Mouse (Mus musculus) embryo, embryonic 10 days (tissue): ENCODE results near the gene Kcna2.

ENCODE experiments used
- DNase-seq: peaks from one replicate; pipeline ENCODE4 v3.0.0-alpha.2; 2015; ENCODE audit warnings: low spot score

Gene Kcna2

GRCm38 (mm10) chr3:107100811-107101455 is at the start of gene Kcna2:
Gene Kcna2 (plus strand): TSS chr3:107101146.
- peak; percentile 15 for DNase-seq

DNA sequence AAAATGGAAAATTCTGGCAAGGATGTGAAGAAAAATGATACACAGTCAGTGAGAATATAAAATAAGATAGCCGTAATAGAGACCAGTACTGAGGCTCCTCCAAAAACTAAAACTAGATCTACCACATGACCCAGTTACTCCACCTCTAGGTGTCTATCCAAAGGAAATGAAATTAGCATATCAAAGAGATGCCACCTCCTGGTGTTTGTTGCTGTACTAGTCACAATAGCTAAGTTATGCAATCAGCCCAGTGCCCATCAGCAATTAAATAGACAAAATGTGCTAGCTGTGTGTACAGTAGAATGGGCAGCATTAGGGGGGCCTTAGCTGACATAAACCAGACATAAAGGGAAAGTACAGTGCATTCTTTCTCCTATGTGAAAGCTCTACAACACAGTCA is 39.5 kb upstream of the Kcna2 start:
- no peak for DNase-seq

- DNase-seq: no peak
Measured at GRCm38 (mm10) chr3:107062771-107063170, 38.2 kb upstream of the Kcna2 start.

DNA sequence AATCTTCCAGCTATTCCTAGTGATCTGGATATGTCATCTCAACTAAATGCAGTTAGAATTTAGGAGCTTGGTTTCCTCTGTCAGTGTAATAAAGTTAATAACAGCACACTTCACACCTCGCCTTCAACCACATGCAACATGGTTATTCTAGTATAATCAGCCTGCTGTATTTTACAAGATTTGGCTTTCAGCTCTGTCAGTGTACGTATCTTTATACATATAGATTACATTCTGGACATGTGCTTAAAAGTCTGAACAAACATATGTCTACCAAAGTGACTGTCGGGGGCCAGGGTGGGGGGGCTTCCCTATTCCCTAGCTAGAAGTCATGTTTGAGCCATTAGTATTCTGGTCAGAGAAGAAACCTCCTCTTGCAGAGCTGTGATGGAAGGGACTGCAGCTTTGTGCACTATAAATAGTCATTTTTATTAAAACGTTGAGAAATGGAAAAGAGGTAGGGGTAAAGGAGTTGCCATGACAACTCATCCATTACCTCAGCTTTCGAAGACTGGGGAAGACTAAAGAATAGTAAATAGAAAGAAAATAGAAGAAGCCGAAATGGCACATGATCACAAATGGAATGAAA is 35.3 kb upstream of the Kcna2 start:
- no peak for DNase-seq

- no peak for DNase-seq
Measured at GRCm38 (mm10) chr3:107066165-107066850, 34.6 kb upstream of the Kcna2 start.

- DNase-seq: no peak
Measured at GRCm38 (mm10) chr3:107067245-107067644, 33.7 kb upstream of the Kcna2 start.

GRCm38 (mm10) chr3:107073863-107074262 is 27.1 kb upstream of the Kcna2 start:
- no peak for DNase-seq

GRCm38 (mm10) chr3:107075705-107076104 is 25.2 kb upstream of the Kcna2 start:
- no peak for DNase-seq

GRCm38 (mm10) chr3:107076658-107077057 is 24.3 kb upstream of the Kcna2 start:
- peak; percentile 8 for DNase-seq

DNA sequence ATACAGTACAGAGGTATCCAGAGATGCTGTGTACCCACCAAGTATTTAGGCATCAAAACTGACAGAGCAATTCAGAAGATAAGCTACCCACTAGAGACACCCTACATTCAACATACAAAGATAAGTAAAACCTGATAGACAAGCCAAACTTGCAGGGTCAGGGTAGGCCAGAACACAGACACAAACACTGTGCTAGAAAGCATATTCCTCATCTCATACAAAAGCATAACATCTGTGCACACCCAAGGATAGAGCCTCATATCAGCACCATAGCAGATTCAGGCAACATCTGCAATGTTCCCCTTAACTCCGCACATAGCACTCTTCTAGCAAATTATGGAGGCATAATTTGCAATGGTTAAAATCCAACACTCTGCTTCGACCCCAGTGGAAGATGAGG is 23.8 kb upstream of the Kcna2 start:
- DNase-seq: no peak

GRCm38 (mm10) chr3:107080803-107081202 is 20.1 kb upstream of the Kcna2 start:
- DNase-seq: no peak

- DNase-seq: peak; percentile 46
Measured at GRCm38 (mm10) chr3:107081227-107081626, 19.7 kb upstream of the Kcna2 start.

- DNase-seq: no peak
Measured at GRCm38 (mm10) chr3:107084586-107084985, 16.4 kb upstream of the Kcna2 start.

DNA sequence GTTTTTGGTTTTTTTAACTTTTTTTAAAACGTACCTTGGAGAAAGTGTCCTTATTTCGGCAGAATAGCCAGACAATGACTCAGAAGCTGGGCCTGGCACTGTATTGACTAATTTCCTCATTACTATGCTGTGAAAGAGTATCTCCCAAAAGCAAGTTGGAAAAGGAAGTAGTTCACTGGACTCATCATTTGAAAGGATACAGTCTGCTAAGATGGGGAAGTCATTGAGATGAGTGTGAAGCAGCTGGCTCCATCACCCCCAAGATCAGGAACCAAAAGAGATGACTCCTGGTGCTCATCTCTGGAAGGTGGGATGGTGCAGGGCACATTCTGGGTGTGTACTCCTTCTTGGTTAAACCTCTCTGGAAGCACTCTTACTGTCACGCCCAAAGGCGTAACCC is 13.5 kb upstream of the Kcna2 start:
- no peak for DNase-seq

DNA sequence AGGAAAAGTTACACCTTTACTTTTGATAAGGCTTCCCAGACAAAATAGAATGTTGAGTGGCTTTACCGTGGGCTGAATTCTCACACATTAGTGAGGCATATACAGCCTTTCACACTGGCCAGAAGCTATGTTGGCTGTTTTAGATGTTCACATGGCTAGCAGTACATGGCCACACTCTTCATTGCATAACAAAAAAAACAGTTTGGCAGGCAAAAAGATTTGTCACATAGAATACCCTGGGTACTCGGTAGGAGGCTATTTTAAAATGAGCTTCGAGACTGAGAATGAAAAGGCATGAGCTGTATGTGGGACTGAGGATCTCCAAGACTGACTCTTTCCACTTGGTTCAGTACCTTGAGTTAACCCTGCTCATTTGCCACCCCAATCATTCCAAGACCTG is 12.1 kb upstream of the Kcna2 start:
- no peak for DNase-seq

- DNase-seq: no peak
Measured at GRCm38 (mm10) chr3:107089475-107089874, 11.5 kb upstream of the Kcna2 start.

- no peak for DNase-seq
Measured at GRCm38 (mm10) chr3:107090001-107090400, 10.9 kb upstream of the Kcna2 start.

DNA sequence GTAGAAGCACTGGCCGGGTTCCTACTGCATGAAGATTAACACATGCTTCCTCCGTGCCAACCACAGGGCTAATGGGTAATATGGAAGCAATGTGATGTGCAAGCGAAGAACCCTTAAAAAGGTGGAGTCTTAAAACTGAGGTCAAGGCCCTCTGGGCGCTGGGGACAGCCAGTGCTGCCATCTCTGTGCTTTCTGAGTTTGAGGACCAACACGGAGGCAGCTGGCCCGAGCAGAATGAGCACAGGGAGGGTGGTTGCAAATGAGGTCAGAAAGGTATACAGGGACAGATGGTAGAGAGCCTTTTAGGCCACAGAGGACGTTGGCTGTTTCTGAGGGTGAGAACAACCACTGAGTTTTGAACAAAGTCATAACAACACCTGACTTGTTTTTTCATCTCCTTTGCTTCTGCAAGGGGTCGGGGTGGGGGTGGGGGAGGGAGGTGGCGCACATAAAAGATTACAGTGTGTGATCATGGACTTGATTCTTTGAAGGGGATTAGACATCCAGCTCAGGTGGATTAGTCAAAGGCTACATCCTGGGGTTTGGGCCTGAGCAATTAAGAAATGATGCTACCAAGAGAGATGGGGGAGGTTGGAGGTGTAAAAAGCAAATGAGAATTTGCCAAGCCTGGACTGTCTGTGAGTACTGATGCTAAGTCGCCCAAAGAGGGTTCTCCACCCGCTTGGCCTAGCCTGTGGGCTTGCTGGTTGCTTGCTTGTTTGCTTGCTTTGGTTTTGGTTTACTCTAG is 10.4 kb upstream of the Kcna2 start:
- DNase-seq: no peak

GRCm38 (mm10) chr3:107094028-107094427 is 6.9 kb upstream of the Kcna2 start:
- DNase-seq: peak; percentile 74

DNA sequence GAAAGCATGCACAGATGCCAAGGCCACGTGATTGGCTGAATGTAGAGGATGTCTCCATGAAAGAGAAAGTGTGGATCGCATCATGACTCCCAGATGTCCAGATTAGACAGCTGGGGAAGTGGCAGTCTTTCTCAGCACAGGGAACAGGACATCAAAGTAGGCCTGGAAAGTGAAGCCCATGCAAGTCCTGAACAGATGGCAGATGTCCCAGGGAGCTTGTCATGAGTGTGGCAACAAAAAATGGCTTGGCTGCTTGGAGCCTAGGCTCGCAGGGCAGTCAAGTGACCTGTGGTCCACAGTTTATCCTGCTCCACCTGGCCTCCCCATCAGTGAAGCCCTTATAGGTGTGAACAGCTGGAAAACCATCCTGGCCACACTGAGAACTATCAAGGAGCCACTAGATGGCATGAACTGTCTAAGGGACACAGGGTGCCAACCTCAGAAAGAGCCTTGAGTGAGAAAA is 4.6 kb upstream of the Kcna2 start:
- no peak for DNase-seq

DNA sequence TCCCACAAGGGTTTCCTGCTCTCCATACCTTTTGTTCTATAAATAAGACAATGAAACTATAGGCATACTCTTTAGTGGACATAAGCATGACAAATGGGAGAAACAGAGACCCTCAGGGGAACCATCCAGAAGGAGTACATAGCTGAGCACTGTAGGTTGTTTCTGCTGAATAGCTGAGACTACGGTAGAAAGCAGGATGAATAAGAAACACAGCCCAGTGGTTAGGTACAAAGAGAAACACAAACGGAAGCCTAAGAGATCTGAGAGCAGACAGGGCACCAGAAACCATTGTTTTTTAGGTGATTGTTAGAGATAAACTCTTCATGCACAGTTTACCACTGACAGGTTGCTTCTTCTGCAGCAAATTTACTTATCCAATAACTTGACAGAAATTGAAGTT is 1.1 kb upstream of the Kcna2 start:
- no peak for DNase-seq

DNA sequence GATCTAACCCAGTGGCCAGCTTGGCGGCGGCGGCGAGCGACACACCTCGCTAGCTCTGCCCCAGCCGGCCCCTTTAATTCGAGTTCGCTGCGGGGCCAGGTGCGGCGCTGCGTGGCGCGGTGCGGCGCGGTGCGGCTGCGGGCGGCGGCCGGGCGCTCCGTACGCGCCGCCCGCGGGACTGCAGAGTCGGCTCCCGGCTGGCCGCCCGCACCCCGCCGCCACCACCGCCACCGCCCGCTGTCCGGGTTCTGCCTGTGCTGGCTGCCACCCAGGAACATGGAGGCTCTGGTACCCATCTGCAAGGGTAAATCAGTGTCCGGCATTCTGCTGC is 475 bp downstream of the Kcna2 start:
- no peak for DNase-seq
